Mouse (Mus musculus): ENCODE data around the gene Hist1h2aa.

Hist1h2aa gene

GRCm38 (mm10) chr13:23946254-23946653 is 12.0 kb downstream of the Hist1h2aa start:
- no peak for DNase-seq

GRCm38 (mm10) chr13:23949484-23950246 is 15.4 kb downstream of the Hist1h2aa start:
- no peak for DNase-seq

GRCm38 (mm10) chr13:23950928-23951327 is 16.7 kb downstream of the Hist1h2aa start:
- peak; percentile 37 for DNase-seq

GRCm38 (mm10) chr13:23959776-23960175 is 25.5 kb downstream of the Hist1h2aa start:
- no peak for DNase-seq

- DNase-seq = no peak
These were observed 30.6 kb downstream of the Hist1h2aa start for GRCm38 (mm10) chr13:23964909-23965308.

- no peak for DNase-seq
These were observed 37.6 kb downstream of the Hist1h2aa start for GRCm38 (mm10) chr13:23971870-23972269.

GRCm38 (mm10) chr13:23972271-23972670 is 38.0 kb downstream of the Hist1h2aa start:
- DNase-seq = no peak

Data from lung, postnatal 10 days (tissue).